Mouse (Mus musculus) heart, adult 2 months (tissue): Measurements from ENCODE around the gene Ppp2r3a.

Source experiments
- CTCF ChIP-seq: fragments of 200-600 bp; IDR thresholded peaks from 2 replicates; pipeline ENCODE4 v1.8.1; 2022; ENCODE audit warnings: antibody characterized with exemption, mild to moderate bottlenecking, moderate library complexity
- EP300 ChIP-seq: fragments of 200-500 bp; IDR thresholded peaks from 2 replicates; pipeline ENCODE4 v1.6.1; 2011; ENCODE audit warnings: low read depth, low read length, control low read depth; ENCODE audit not compliant: insufficient read depth
- POLR2A ChIP-seq: fragments of 200-500 bp; IDR thresholded peaks from 2 replicates; pipeline ENCODE4 v1.6.1; 2011; ENCODE audit warnings: mild to moderate bottlenecking, low read depth, low read length, control low read depth; ENCODE audit not compliant: insufficient read depth

DNA sequence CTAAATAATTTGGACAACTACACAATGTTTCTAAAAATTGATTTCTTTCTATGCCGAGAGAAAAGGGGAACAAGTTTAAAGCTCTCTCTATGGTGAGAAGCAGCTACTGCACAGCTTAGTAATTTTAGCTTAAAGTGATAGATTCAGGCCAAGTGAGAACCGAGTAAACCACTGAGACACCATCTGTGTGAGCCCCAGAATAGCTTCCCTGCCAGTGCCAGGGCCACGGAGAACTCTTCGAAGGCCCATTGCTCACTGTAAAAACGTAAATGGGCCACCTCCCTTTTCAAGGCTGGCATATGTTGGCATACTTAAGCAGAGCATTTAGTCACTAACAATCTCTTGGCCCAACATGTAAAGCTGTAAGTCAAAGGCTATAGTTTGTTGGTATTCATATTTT is 91.5 kb downstream of the Ppp2r3a start:
- TF ChIP-seq CTCF (no peak), POLR2A (no peak), EP300 (no peak)
